Mouse (Mus musculus): Measurements from ENCODE around the gene Atp5j2. TPM values are rescaled to one million over a fixed set of nuclear protein-coding genes. Genes with fewer than 3 reads are reported as not detected.

Atp5j2 gene
- total RNA-seq, 4 experiments from 2014 or later = 217 to 378 (median 300) TPM

DNA sequence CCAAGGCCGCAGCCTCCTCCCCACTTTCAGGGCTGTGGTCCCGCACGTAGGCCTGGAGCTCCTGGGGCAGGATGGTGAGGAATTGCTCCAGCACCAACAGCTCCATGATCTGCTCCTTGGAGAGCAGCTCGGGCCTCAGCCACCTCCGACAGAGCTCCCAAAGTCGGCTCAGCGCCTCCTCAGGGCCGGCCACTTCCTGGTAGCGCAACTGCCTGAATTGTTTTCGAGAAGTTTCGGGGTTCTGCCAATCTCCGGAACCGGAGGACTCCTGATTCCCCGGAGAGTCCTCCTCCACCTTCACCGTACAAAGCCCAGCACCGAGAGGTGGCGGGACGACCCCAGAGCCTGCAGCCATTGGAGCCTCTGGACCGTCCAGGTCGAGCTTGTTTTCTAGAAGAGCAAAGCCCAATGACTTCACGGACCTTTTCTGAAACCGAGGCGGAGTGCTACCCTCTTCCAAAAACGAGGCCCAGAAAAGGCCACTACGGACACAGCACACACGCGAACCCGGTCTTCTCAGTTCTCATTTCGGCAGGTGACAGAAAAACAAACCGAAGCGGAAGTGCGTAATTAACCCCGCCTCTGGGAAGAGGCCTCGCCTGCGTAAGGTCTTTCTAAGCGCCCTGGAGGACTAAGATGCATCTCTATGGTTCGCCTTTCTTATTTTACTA lies 9.6 kb upstream of the Atp5j2 start, which contains the start of gene Zkscan14:
Zkscan14 (minus strand) TSS at position 548 of the 671 bp plus-strand sequence.
- DNase-seq (ENCODE audit: low spot score in 2 of 2) = peak; percentile 59 to 71

DNA sequence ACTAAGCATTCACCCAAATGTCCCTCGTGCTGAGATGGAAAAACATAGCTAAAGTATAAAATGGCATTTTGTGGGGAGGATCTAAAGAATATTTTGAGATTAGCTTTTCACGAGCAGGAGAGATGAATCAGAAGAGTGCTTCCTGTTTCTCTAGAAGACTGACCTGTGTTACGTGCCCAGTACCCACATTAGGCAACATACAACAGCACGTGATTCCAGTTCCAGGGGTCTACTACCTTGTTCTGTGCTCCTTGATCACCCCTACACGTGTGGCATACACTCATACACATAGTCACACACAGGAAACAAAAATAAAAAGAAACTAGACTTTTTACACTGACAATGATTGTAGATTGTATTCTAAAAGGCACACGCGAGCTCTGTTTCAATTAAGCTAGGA lies 8.5 kb upstream of the Atp5j2 start:
- DNase-seq (ENCODE audit: low spot score in 2 of 2) = no peak

DNA sequence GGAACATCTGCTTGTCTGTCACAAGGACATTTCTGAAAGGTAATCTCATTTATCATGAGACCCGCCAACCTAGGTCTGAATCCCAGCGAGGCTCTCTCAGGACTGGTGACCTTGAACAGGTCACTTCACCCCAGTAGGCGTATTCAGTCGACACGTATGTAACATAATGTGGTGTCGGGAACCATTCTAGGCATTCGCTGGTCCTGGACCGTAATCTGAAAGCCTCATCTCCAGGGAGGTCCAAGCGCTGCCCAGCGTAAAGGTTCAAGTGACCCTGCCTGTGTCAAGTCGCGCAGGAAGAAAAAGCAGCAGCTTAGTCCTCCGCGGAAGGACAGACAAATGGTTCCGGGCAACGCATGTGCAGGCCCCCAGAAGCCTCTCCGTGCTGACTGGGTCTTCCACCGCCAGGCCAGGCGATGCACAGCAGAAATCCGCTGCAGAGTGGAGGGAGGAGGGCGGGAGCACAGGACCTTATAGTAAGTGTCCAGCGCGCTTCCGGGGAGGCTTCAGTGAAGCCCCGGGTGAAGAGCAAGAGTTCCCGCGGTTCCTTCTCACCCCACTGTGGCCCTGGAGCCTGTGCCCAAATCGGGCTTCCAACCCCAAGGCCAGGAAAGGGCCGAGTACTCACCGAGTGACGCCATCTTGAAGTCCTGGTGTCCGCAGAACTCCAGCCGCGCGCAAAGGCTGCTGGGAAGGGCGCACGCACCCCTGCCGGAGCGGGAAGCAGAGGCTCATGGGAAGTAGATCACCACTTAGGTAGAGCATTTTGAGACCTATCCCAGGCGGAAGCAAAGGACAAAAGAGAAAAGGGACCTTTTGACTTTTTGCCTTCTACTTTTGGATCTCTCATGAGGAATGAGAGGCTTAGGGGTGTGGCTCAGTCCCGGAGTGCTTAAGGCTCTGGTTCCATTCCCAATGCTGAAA lies 725 bp downstream of the Atp5j2 start:
- DNase-seq (ENCODE audit: low spot score in 2 of 2) = peak; percentile 85 to 89

DNA sequence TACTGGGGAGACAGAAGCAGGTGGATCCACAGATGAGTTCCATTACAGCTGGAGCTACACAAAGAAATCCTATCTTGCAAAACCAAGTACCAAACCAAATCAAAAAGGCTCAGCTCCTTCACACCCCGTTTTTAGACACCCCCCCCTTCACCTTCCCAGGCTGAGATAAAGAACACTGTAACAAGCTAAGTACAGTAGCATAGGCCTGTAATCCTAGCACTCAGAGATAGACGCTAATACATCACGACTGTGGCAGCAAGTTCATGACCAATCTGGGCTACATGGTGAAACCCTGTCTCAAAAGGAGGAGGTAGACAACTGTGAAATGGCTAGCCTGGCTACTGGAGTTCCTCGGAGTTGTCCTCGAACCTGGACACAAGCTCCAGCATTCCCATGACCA lies 1.5 kb downstream of the Atp5j2 start:
- DNase-seq (ENCODE audit: low spot score in 2 of 2) = no peak

DNA sequence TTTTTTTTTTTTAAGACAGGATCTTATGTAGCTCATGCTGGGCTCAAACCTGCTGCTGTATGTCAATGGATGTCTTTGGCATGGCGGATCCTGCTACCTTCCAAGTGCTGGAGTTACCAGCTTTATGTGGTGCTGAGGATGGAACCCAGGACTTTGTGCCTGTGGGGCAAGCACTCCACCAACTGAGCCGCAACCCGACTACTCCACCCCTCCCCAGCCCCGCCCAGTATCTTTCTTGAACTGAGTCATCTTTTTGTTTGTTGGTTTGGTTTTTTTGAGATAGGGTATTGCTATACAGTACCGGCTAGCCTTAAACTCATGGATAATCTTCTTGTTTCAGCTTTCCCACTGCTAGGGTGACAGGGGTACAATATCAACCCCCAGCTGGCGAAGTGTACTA lies 2.4 kb downstream of the Atp5j2 start:
- DNase-seq (ENCODE audit: low spot score in 2 of 2) = no peak

DNA sequence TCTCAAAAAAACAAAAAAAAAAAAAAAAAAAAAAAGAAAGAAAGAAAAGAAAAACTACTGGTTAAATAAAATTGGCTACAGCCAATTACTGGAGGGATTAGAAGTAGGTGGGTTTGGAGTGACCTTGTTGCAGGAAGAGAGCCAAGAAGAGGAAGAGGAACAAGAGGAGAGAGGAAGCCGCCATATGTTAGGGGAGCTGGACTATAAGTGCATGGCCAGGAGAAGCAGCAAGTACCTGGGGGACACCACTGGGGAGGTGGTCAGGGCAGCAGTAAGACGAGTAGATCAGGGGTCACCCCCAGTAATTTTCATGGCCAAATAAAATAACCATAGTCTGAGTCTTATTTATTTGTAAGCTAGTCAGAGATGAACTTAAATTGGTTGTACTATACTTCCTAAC lies 6.6 kb downstream of the Atp5j2 start:
- no peak for DNase-seq (ENCODE audit: low spot score in 2 of 2)

DNA sequence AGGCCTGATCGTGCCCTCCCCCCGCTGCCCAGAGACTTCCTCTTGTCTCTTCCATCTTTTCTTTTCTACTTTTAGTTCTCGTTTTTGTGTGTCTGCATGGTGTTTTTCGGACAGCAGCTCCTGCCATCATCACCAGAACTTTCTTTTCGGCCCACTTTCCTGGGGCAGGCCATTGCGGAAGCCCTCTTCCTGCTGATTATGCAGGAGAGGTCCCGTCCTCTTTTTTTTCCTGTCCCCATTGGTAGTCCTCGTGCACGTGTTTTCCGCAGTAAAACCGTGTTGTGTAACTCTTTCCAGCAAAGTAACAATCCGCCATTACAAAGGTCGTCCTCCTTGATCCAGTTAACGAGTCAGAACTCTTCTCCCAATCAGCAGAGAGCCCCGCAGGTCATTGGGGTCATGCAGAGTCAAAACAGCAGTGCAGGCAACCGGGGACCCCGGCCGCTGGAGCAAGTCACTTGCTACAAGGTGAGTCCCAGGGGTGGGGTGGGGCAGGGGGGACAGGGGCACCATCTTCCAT lies 13.3 kb downstream of the Atp5j2 start:
- DNase-seq (ENCODE audit: low spot score in 2 of 2) = no peak

DNA sequence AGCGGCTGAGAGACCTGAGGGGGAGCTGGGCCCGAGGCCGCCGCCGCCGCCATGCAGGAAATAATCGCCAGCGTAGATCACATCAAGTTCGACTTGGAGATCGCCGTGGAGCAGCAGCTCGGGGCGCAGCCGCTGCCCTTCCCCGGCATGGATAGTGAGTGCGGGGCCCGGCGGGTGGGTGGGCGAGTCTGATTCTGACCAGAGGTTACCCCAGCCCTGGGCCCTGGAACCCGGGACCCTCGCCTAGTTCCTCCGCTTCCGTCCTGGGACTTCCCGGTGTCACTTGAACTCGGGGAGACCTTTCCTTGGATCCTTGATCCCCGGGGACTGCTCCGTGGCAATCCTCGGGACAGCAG lies 24.6 kb downstream of the Atp5j2 start:
- DNase-seq (ENCODE audit: low spot score in 2 of 2) = peak in 1 of 2 experiments; percentile 28

DNA sequence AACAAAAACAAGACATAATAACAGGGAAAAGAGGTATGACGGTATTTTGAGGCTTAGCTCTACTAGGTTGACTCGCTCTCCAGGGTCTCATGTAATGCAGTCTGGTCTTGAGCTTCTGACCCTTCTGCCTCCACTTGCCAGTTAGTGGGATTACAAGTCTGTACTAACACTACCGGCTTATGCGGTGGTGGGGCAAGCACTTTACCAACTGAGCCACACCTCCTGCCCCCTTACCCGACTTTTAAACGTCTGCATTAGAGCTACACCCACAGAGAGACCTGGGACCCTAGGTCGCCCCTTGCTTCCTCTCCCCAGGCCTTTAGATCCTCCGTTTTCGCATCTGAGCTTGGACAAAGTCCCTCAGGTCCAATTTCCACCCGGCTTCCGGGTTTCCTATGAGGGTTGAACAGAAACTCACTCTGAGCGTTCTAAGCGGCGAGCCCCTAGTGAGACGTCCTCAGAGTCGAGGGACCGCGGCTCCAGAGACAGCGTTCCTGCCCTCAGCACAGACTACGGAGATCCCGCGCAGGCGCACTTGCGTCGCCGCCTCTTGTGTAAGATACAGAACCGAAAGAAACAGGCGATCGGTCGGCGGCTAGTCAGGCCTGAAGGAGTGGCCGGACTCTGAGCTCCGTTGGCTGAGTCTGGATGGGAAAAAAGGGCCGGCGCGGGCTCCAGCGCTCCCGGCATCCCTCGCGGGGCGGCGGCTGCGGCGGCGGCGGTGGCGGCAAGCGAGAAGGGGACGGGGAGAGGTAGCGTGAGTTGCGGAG lies 25.1 kb downstream of the Atp5j2 start, which contains the start of the genes Ptcd1 and Cpsf4:
Ptcd1 (minus strand) TSS at position 573 of the 770 bp plus-strand sequence.
Cpsf4 (plus strand) TSS at position 678 of the 770 bp plus-strand sequence.
- DNase-seq (ENCODE audit: low spot score in 2 of 2) = peak; percentile 97 to 99

DNA sequence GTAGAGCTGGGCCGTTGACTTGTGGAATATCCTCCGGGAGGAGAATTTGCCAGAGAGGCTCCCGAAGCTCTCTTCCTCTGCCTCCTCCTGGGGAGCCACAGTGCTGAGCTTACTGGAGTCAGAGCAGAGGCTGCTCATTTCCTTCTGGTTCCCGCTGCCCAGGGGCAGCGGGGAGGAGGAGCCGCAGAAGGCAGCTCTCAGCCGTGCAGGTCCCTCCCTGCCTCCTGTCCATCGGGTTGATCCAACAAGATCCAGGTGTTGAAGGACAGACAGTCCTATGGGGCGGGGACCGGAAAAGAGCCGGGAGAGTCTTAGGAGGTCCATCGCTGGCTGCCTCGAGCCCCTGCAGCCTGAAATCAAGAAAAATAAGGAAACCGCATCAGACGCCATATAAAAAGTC lies 26.7 kb downstream of the Atp5j2 start:
- DNase-seq (ENCODE audit: low spot score in 2 of 2) = no peak

DNA sequence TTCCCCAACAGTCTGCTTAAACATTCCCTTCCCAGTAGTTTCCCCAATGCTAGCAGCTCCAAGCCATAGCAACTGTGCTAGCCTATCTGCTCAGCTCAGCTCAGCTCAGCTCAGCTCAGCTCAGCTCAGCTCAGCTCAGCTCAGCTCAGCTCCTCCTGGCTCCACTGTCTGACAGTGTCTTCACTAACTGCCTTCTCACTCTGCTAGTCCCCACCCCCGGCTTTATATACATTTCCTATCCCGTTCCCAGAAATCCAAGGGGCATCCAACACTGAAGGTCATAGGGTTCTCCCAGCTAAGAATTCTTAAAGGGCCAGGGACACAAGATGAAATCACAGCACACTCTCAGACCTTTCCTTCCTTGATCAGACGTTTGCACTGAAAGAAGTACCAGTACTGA lies 27.2 kb downstream of the Atp5j2 start:
- no peak for DNase-seq (ENCODE audit: low spot score in 2 of 2)

DNA sequence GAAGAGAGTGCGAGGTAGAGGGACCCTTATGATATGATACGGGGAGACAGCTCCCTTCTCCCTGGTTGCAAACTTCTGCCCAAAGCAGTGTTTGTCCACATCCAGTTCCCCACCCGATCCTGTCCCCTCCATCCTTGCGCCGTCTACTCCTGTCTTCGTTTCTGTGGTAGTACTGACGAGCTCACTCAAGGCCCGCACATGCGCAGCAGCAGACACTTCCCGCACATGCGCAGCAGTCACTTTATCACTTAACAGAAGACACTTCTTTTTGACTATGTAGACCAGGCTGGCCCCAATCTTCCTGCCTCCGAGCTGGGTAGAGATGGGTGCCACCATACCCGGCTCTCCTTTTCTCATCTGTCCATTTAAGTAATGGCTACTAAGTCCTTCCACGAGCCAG lies 30.5 kb downstream of the Atp5j2 start:
- no peak for DNase-seq (ENCODE audit: low spot score in 2 of 2)

DNA sequence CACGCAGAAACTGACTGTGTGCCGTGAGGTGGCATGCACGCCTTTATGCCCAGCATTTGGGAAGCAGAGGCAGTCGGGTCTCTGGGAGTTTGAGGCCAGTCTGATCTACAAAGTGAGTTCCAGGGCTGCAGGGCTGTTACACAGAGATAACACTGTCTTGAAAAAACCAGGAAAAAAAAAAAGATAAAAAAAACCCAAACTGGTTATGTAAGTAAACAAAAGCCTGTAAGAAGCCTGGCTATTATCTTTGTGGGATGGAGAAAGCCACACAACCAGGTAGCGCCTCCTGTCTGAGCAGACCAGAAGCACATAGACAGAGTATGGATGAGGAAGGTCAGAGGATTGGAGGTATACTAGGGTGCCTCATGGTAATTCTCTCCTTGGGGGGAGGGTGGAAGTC lies 39.2 kb downstream of the Atp5j2 start:
- DNase-seq (ENCODE audit: low spot score in 2 of 2) = no peak

DNA sequence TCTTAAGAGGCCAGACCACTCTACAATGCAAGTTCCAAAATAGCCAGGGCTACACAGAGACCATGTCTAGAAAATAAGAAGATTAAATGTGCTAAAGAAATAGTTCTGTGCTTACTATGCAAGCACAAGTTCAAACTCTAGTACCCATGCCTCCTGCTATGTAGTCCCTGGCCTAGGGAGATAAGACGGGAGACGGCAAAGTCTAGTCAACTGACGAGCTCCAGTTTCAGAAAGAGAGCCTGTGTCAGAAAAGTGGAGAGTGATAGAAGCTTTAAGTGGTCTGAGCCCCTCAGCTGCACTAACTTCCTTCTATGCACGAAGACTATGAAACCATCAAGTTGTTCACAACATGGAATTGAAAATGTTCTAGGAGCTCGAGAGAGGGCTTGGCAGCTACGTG lies 42.6 kb downstream of the Atp5j2 start:
- no peak for DNase-seq (ENCODE audit: low spot score in 2 of 2)

DNA sequence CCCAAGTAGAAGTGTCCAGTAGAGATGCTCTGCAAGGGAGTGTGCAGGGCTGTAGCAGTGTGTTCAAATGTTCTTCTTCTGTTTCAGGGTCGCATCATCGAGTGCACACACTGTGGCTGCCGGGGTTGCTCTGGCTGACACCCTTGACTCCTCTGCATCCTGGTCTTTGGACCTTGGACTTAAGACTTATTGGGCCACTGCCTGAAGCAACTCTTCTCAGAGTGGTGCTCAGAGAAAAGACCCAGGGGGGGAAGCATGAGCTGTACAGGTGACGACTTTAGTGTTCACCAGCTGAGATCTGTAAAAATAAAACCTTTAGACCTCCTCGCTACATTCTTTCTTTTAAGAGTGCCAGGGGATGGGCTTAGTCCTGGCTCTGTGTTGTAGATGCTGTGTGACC lies 44.1 kb downstream of the Atp5j2 start:
- no peak for DNase-seq (ENCODE audit: low spot score in 2 of 2)

DNA sequence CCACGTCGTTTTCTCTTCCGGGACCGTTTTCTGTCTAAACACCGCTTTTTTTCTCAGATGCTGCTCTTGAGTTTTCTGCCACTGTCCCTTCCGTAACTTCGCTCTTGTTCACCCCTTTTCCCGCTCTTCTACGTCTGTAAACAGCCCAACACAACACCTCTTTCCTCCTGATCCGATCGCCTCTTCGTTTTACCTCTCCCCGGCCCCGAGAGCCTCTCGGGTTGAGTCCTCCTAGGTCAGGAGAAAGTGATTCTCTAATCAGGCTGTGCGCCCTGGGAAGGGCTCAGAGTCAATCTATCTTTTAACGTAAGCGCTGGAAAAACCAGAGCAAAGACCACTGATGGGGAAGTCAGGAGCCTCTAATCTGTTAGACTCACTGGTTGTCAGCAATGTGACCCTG lies 51.3 kb downstream of the Atp5j2 start:
- DNase-seq (ENCODE audit: low spot score in 2 of 2) = no peak

DNA sequence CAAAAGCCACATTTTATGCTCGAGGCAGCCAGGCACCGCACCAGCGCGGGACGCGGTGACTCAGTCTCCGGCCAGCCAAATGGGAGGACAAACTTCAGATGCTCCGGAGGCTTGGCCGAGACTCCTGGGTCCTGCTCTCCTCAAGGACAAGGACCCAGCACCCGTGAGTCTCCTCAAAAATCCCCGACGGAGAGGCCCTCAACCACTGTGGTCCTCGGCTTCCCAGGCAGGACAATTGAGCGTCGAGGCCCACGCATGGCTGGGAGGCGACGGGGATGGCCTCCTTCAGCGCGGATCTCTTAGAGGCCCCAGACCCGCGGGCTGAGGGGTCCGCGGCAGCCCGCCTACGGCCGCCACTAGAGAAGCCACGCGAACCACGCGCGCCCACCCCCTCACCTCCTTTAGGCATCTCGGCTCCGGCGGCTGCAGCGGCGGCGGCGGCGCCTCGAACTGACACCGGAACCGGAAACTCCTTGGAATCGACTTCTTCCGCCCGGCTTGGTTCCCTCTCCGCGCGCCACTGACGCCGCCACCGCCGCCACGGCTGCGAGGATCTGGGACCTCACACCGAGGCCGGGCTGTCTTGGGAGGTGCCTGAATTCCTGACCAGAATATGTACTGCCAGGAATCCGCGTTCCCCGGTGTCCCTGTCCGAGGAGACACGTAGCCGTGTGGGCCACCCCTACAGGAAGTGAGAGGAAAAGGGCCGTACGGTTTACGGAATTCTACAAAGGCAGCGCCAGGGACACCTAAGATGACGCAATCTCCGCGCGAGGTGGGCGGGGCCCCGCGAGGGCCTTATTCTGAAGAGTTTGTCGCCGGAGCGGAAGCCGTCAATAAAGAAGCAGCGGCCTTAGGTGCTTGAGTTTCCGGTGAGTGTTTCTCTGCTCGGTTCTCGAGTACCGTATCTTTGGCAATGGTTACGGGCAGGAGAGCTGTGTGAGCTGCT lies 52.0 kb downstream of the Atp5j2 start, which contains the start of the genes Pdap1 and Bud31:
Pdap1 (minus strand) TSS at position 668 of the 949 bp plus-strand sequence.
Bud31 (plus strand) TSS at position 792 of the 949 bp plus-strand sequence.
- peak; percentile 91 to 96 for DNase-seq (ENCODE audit: low spot score in 2 of 2)

DNA sequence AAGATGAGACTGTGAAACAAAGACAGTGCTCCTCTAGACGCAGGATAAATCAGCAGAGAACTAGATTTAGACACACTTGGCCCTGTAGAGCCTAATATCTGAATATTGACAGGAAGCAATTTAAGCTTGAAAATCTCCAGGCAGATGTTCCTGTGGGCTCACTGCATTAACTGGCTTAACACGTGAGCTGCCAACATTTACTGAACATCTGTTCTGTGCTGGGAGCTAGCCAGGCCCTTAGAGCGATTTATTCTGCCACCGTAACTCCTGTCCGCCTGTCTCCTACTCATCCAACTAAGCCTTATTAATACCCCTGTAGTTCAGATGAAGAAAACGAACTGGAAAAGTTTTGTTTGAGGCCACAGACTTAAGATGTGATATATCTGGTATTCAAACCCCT lies 53.0 kb downstream of the Atp5j2 start:
- DNase-seq (ENCODE audit: low spot score in 2 of 2) = no peak

Measured in layer of hippocampus, adult 8-10 months (tissue).